Mouse (Mus musculus): ENCODE data around the gene Sh3gl3. TPM values are rescaled to one million over a fixed set of nuclear protein-coding genes. Genes with fewer than 3 reads are reported as not detected.

Sh3gl3 gene
- polyA plus RNA-seq, 1 experiment from 2014 or later = 4.0 TPM

GRCm38 (mm10) chr7:82236152-82236898, 62.7 kb downstream of the Sh3gl3 start:
- no peak for DNase-seq (ENCODE audit: low spot score)
- Histone ChIP-seq H3K9me3 (ENCODE audit: control insufficient read depth, low read length) (no peaks in the 10 kb centered on the region), H3K36me3 (ENCODE audit: control insufficient read depth, insufficient read depth, low read length) (no peaks in the 10 kb centered on the region), H3K9ac (ENCODE audit: low read length) (no peak overlapping the region), H3K27ac (replicated peaks) (no peak overlapping the region), H3K27me3 (ENCODE audit: control insufficient read depth, insufficient read depth, low read length) (no peaks in the 10 kb centered on the region), H3K4me3 (ENCODE audit: low read depth, low read length) (no peak overlapping the region), H3K4me1 (replicated peaks; ENCODE audit: control insufficient read depth, insufficient read depth) (no peaks in the 10 kb centered on the region), H3K4me2 (replicated peaks; ENCODE audit: low read depth) (no peak overlapping the region)
- TF ChIP-seq CTCF (IDR thresholded peaks at IDR 0.05; ENCODE audit: low read depth) = no peak
- TF ChIP-seq EP300 (optimal IDR thresholded peaks at IDR 0.05) = no peak
- ATAC-seq (ENCODE audit: low FRiP score, low TSS enrichment) = no peak
- 66% methylated on average over 10 of the region's 11 CpGs for WGBS

GRCm38 (mm10) chr7:82236899-82237162, 63.2 kb downstream of the Sh3gl3 start:
- no peaks in the 10 kb centered on the region for H3K36me3 ChIP-seq (ENCODE audit: control insufficient read depth, insufficient read depth, low read length)
- H3K27me3 ChIP-seq (ENCODE audit: control insufficient read depth, insufficient read depth, low read length) = no peaks in the 10 kb centered on the region
- no peak for ATAC-seq (ENCODE audit: low FRiP score, low TSS enrichment)
- no peak for TF ChIP-seq EP300 (optimal IDR thresholded peaks at IDR 0.05)
- TF ChIP-seq CTCF (IDR thresholded peaks at IDR 0.05; ENCODE audit: low read depth) = no peak
- no peak overlapping the region for H3K27ac ChIP-seq (replicated peaks)
- no peak for DNase-seq (ENCODE audit: low spot score)
- no peak overlapping the region for H3K4me2 ChIP-seq (replicated peaks; ENCODE audit: low read depth)
- WGBS = 95% methylated on average over 4 of the region's 4 CpGs
- H3K9me3 ChIP-seq (ENCODE audit: control insufficient read depth, low read length) = no peaks in the 10 kb centered on the region
- no peak overlapping the region for H3K9ac ChIP-seq (ENCODE audit: low read length)
- no peak overlapping the region for H3K4me3 ChIP-seq (ENCODE audit: low read depth, low read length)
- no peaks in the 10 kb centered on the region for H3K4me1 ChIP-seq (replicated peaks; ENCODE audit: control insufficient read depth, insufficient read depth)

GRCm38 (mm10) chr7:82240424-82241240, 67.0 kb downstream of the Sh3gl3 start:
- Histone ChIP-seq H3K9me3 (ENCODE audit: control insufficient read depth, low read length) (no peaks in the 10 kb centered on the region), H3K4me1 (replicated peaks; ENCODE audit: control insufficient read depth, insufficient read depth) (no peaks in the 10 kb centered on the region), H3K4me2 (replicated peaks; ENCODE audit: low read depth) (no peak overlapping the region), H3K4me3 (ENCODE audit: low read depth, low read length) (no peak overlapping the region), H3K27ac (replicated peaks) (no peak overlapping the region), H3K9ac (ENCODE audit: low read length) (no peak overlapping the region), H3K27me3 (ENCODE audit: control insufficient read depth, insufficient read depth, low read length) (no peaks in the 10 kb centered on the region), H3K36me3 (ENCODE audit: control insufficient read depth, insufficient read depth, low read length) (no peaks in the 10 kb centered on the region)
- WGBS = 56% methylated on average over 8 of the region's 8 CpGs
- TF ChIP-seq CTCF (IDR thresholded peaks at IDR 0.05; ENCODE audit: low read depth) = no peak
- no peak for TF ChIP-seq EP300 (optimal IDR thresholded peaks at IDR 0.05)
- no peak for DNase-seq (ENCODE audit: low spot score)
- no peak for ATAC-seq (ENCODE audit: low FRiP score, low TSS enrichment)

- H3K36me3 ChIP-seq (ENCODE audit: control insufficient read depth, insufficient read depth, low read length) = no peaks in the 10 kb centered on the region
- H3K27me3 ChIP-seq (ENCODE audit: control insufficient read depth, insufficient read depth, low read length) = no peaks in the 10 kb centered on the region
- DNase-seq (ENCODE audit: low spot score) = no peak
- no peaks in the 10 kb centered on the region for H3K9me3 ChIP-seq (ENCODE audit: control insufficient read depth, low read length)
- H3K9ac ChIP-seq (ENCODE audit: low read length) = no peak overlapping the region
- no peak overlapping the region for H3K4me2 ChIP-seq (replicated peaks; ENCODE audit: low read depth)
- TF ChIP-seq CTCF (IDR thresholded peaks at IDR 0.05; ENCODE audit: low read depth) = no peak
- no peak for TF ChIP-seq EP300 (optimal IDR thresholded peaks at IDR 0.05)
- WGBS = 72% methylated on average over 3 of the region's 3 CpGs
- no peaks in the 10 kb centered on the region for H3K4me1 ChIP-seq (replicated peaks; ENCODE audit: control insufficient read depth, insufficient read depth)
- no peak for ATAC-seq (ENCODE audit: low FRiP score, low TSS enrichment)
- H3K27ac ChIP-seq (replicated peaks) = no peak overlapping the region
- no peak overlapping the region for H3K4me3 ChIP-seq (ENCODE audit: low read depth, low read length)
Observed at GRCm38 (mm10) chr7:82244701-82245100, 71.1 kb downstream of the Sh3gl3 start.

GRCm38 (mm10) chr7:82248953-82249695, 75.5 kb downstream of the Sh3gl3 start:
- WGBS = 67% methylated on average over 10 of the region's 10 CpGs
- Histone ChIP-seq H3K4me2 (replicated peaks; ENCODE audit: low read depth) (no peak overlapping the region), H3K9ac (ENCODE audit: low read length) (no peak overlapping the region), H3K36me3 (ENCODE audit: control insufficient read depth, insufficient read depth, low read length) (no peaks in the 10 kb centered on the region), H3K9me3 (ENCODE audit: control insufficient read depth, low read length) (no peaks in the 10 kb centered on the region), H3K4me1 (replicated peaks; ENCODE audit: control insufficient read depth, insufficient read depth) (no peaks in the 10 kb centered on the region), H3K27ac (replicated peaks) (no peak overlapping the region), H3K27me3 (ENCODE audit: control insufficient read depth, insufficient read depth, low read length) (no peaks in the 10 kb centered on the region), H3K4me3 (ENCODE audit: low read depth, low read length) (no peak overlapping the region)
- TF ChIP-seq CTCF (IDR thresholded peaks at IDR 0.05; ENCODE audit: low read depth) = no peak
- TF ChIP-seq EP300 (optimal IDR thresholded peaks at IDR 0.05) = no peak
- ATAC-seq (ENCODE audit: low FRiP score, low TSS enrichment) (no peak), DNase-seq (ENCODE audit: low spot score) (no peak)
